Mouse (Mus musculus) A20 (cell line): ENCODE results near the gene Msh4.
A peak's percentile ranks its signal among the peaks of the same experiment; 100 is the strongest.

Source experiments
- DNase-seq: peaks from one replicate; pipeline ENCODE4 v3.0.0-alpha.2; 2011; ENCODE audit warnings: low read depth, low spot score

The Msh4 gene

GRCm38 (mm10) chr3:153906136-153906871 is at the start of gene Msh4:
Msh4 (minus strand) TSS chr3:153906138.
- DNase-seq: no peak

- DNase-seq: no peak
These were observed 42.2 kb upstream of the Msh4 start for GRCm38 (mm10) chr3:153948176-153948575.

GRCm38 (mm10) chr3:153947271-153947670 is 41.3 kb upstream of the Msh4 start:
- no peak for DNase-seq

- DNase-seq: peak; percentile 99
These were observed 38.5 kb upstream of the Msh4 start, which contains the start of gene Acadm for GRCm38 (mm10) chr3:153944335-153944990. Acadm (minus strand) TSS chr3:153944632.

- no peak for DNase-seq
These were observed 38.0 kb upstream of the Msh4 start for GRCm38 (mm10) chr3:153943901-153944334.

- no peak for DNase-seq
These were observed 37.2 kb upstream of the Msh4 start for GRCm38 (mm10) chr3:153943003-153943640.

GRCm38 (mm10) chr3:153941613-153942012 is 35.7 kb upstream of the Msh4 start:
- DNase-seq: no peak

GRCm38 (mm10) chr3:153940486-153940885 is 34.5 kb upstream of the Msh4 start:
- DNase-seq: no peak

GRCm38 (mm10) chr3:153940021-153940420 is 34.1 kb upstream of the Msh4 start:
- DNase-seq: no peak

- no peak for DNase-seq
These were observed 31.3 kb upstream of the Msh4 start for GRCm38 (mm10) chr3:153937116-153937810.

- DNase-seq: no peak
These were observed 29.9 kb upstream of the Msh4 start for GRCm38 (mm10) chr3:153935878-153936277.

- DNase-seq: no peak
These were observed 26.5 kb upstream of the Msh4 start for GRCm38 (mm10) chr3:153932461-153932860.

GRCm38 (mm10) chr3:153929526-153929925 is 23.6 kb upstream of the Msh4 start:
- no peak for DNase-seq

GRCm38 (mm10) chr3:153926333-153926732 is 20.4 kb upstream of the Msh4 start:
- no peak for DNase-seq

GRCm38 (mm10) chr3:153921147-153921910 is 15.4 kb upstream of the Msh4 start:
- DNase-seq: no peak

GRCm38 (mm10) chr3:153917200-153917599 is 11.3 kb upstream of the Msh4 start:
- DNase-seq: peak; percentile 23

- peak; percentile 46 for DNase-seq
These were observed 7.7 kb upstream of the Msh4 start for GRCm38 (mm10) chr3:153913510-153914243.

- peak; percentile 94 for DNase-seq
These were observed 6.9 kb upstream of the Msh4 start, which contains the start of gene Rabggtb for GRCm38 (mm10) chr3:153912546-153913509. Rabggtb (minus strand) TSS chr3:153913009.

GRCm38 (mm10) chr3:153911882-153912440 is 6.0 kb upstream of the Msh4 start:
- DNase-seq: no peak
